Mouse (Mus musculus) cortical plate, adult 2 months (tissue): ENCODE measurements around the gene Rnaseh2b.

Source experiments
- CTCF ChIP-seq: fragments of 200-500 bp; IDR thresholded peaks from 2 replicates; pipeline ENCODE4 v1.5.1; 2011; ENCODE audit warnings: mild to moderate bottlenecking, control low read depth, low read length; ENCODE audit not compliant: insufficient read depth; ENCODE audit errors: extremely low read depth
- POLR2A ChIP-seq: fragments of 200-500 bp; IDR thresholded peaks from 2 replicates; pipeline ENCODE4 v1.6.1; 2011; ENCODE audit warnings: mild to moderate bottlenecking, low read length, control low read depth; ENCODE audit not compliant: insufficient read depth; ENCODE audit errors: extremely low read depth

GRCm38 (mm10) chr14:62350890-62351289, 58.5 kb downstream of the Rnaseh2b start:
- TF ChIP-seq CTCF (no peak), POLR2A (no peak)
